Mouse (Mus musculus): ENCODE measurements at regions not wholly inside any gene's neighbourhood (a gene's known extent, or its start where the extent isn't known, plus 50 kb on each side); places are given as distances from the start of the nearest gene placed in this dataset.

DNA sequence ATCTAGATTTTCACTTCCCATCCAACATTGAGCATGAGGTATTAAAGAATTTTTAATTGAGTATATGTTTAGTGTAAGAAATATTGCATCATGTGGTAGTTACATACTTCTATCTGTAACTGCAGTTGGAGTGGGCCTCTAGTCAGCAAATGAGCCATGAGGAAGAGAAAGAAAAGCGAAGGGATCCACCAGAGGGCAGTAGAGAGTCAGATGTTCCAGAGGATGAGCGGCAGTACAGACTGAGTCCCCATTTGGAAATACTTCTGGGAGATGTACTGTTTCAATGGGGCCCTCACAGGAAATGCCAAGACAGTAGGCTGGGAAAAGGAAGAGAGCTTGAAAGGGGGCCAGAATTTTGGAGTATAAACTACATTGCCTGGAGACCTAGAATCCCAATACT is 221.2 kb downstream of the Myh15 start:
- TF ChIP-seq GATA4 (IDR thresholded peaks at IDR 0.05; ENCODE audit: insufficient replicate concordance, low read length): no peak

DNA sequence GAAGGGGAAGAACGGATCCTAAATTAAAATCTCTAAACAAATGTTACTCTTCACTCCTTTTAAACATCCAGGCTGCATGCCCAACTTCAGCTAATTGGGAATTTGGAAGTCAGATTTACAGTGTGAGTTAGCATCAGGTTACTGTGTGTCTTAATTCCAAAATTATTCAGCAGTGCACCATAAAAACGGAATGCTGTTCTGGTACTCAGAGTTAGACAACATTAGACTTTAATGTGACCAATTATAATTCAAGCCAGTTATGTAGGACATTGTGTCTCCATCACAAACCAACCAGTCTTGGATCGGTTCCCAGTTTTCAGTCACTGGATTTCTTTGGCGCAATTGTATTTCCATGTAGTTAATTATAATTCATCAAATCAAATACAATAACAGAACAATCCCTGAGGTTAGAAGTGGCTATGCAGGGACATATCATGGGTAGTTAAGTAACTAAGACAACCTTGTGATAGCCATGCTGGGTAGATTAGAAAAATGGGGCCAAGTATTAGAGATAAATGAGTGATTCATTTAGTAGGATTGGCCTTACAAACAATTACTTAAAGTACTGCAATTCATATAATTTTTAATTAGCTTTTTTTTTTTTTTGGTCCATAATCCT is 230.9 kb downstream of the Myh15 start:
- no peak for TF ChIP-seq GATA4 (IDR thresholded peaks at IDR 0.05; ENCODE audit: insufficient replicate concordance, low read length)

DNA sequence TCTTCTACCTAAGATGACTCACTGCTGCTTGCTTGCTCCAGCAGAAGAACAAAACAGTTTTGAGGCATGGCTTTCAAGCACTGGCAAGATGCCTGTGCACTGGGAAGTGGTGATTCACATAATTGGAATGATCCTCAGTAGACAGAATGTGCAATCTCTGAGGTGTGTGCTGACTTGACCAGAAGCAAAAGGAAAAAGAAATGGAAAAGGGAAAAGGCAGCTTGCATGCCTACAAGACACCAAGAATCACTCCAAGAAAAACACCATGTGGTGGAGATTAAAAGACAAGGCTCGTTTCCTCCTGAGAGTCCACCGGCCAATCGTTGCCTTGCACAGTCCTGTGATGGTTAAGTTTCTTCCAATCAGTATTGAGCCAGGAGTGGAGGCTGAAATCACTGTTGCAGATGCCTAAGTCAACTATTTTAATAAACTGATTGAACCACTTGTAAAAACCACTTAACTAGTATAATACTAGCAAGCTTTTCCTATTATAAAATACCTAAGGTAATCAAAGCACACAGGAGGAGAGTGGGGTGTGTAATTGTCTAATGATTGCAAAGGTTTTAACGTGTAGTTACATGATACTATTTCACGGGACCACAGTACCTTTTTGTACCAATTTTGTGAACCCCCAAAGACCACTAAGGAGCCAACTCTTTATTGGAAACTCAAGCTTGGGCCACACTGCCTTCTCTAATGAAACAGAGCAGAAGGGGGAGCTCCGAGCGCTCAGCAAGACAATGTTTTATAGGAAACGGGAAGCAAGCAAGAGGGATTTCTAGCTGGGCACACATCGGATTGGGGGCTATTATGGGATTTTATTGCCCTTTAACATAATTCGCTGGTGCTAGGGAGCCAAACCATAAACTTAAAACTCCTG is 232.2 kb downstream of the Myh15 start:
- TF ChIP-seq GATA4 (IDR thresholded peaks at IDR 0.05; ENCODE audit: insufficient replicate concordance, low read length): no peak

DNA sequence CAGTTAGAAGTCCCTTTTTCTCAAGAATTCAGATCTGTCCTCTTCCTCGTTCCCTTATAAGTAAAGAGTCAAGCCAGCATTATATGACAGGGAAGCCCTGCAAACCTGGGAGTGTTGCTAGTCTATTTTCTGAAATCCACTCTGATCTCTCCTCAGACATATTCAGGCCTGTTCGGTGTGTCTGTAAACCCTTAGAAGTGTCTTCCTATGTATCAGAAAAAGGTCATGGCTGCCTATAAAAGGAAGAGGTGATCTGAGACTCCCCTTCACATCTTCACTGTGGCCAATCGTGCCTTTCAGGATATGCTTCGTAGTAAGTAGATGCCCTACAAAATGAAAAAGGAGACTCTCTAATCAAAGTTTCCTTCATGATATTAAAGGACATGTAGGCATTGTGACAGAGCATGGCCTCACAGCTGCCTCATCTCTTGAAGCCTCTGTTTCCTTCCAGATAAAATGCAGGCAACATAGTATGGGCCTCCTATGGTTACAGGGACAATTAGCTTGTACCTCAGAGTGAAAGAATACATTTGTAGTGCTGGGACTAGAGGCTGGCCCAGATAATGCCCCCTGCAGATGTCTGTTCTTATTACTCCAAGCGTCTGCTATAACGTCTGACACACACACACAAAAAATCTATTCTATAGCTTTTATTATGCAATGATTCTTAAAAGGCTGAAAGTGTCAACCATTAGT is 246.5 kb downstream of the Myh15 start:
- TF ChIP-seq GATA4 (IDR thresholded peaks at IDR 0.05; ENCODE audit: insufficient replicate concordance, low read length): no peak

DNA sequence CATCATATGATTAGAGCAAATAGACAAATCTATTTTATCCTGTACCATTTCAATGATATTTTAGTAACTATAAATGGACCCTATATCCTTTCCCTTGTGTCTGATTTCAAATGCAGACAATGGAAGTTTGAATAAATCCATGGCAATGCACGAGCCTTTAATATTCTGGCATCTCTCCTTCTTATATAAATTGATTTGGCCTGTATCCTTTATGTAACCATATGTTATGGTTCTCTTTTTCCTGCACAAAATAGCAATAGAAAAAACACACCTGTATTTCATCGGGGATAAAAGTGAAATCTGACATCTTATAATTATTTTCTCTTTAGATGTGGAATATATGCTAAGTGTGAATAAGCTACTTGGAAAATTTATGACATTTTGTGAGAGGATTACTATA is 247.1 kb downstream of the Myh15 start:
- TF ChIP-seq GATA4 (IDR thresholded peaks at IDR 0.05; ENCODE audit: insufficient replicate concordance, low read length): no peak

DNA sequence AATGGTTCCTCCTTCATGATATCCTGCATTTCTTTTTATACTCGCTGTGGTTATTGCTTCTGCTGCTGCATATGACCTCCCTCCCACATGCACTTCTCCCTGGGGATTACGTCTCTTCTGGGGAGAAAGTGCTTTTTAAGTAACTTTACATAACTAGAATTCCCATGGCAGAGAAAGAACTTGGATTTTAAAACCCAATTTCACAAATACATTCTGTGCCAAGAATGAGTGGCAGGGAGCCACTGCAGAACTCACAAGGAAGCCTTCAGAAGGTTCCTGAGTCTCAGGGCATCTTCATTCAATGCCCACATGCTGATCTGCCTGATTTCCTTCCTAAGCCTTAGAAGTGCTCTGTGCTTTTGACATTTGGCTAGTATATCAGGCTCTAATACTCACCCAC is 259.8 kb downstream of the Myh15 start:
- TF ChIP-seq GATA4 (IDR thresholded peaks at IDR 0.05; ENCODE audit: insufficient replicate concordance, low read length): no peak

DNA sequence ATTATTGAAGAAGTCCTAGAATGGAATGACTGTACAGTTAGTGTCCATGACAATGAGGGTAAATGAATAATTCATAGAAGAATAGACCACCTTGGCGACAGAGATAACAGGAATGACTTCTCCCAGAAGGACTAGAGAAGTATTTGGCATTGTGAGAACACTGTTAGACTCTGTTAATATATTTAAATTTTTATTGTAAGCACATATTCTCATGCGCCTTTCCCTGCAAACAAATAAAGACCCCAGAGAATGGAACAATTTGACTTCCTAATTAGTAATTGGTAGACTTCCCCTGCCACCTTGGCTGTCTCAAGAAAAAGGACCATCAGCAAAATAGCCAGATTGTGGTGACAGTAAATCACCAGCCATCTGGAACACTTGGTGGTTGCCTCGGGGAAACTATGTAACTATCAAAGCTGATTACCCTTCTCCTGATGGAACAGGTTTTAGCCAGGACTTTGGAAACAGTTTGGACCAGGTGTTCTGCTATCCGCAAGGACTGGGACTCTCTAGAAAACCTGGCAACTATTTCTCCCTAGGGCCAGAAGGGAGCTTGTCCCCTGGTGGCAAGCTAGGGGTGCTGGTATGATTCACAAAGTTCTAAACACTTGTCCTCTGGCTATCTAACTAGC is 261.9 kb downstream of the Myh15 start:
- no peak for TF ChIP-seq GATA4 (IDR thresholded peaks at IDR 0.05; ENCODE audit: insufficient replicate concordance, low read length)

DNA sequence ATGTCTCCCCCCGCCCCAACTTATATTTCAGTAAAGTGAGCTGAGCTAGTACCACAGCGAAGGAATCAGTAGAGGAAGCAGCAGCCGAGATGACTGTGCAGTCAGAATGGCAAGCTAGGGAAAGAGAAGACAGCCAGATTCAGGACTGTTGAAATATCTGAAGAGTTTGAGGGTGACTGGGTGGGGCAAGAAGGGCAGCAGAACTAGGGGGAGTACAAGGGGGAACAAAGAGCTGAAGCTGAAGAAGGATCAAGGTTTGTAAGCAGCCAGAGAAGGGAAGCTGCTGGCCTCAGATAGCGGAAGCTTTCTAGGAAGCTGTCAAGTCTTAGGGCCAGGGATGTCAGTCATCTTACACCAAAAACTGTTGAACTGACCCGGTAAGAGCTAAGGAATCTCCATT is 262.5 kb downstream of the Myh15 start:
- TF ChIP-seq GATA4 (IDR thresholded peaks at IDR 0.05; ENCODE audit: insufficient replicate concordance, low read length): no peak

DNA sequence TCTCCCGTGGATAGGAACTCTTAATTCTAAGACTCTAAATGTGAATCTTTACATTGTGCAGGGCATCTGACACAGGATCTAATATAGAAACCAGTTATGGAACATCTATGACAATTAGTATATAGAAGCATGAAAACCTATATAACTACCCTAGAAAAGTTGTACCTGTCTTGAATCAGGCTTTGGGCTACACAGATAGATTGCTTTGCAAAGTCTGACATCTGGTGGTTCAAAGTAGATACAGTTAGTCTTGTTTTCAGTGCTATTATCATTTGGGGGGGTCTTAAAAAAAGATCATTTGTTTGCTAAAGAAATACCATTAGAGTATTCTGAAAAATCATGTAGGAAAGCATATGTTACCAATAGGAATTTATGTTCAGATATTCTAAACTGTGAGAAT is 264.7 kb downstream of the Myh15 start:
- no peak for TF ChIP-seq GATA4 (IDR thresholded peaks at IDR 0.05; ENCODE audit: insufficient replicate concordance, low read length)

DNA sequence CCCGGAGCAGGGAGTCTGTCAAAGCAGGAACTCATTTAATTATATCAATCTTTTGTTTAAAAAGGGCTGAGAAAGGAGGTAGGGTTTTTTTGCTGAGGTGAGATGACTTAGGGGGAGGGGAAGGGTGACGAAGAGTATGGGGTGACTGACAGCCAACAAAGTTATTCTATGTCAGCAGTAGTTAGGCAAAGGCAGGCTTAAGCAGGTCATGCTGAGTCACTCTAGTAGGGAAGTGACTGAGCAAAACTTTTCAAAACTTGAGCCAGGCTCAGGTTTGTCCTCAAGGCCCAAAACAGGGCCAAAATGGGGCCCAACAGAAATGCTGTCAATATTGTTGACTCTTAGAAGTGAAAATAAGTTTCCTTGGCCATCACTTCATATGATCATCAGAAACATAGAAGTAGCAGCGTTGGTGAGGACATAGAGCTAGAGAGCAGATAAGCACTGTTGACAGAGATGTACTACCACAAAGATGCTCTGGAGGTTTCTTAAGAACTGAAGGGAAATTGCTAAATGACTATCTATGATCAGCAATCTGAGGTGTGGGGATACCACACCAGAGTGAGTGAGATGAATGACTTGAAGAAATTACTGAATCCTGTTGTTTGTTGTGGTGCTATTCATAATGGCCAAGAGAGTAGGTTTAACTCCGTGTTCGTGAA is 273.6 kb downstream of the Myh15 start:
- no peak for TF ChIP-seq GATA4 (IDR thresholded peaks at IDR 0.05; ENCODE audit: insufficient replicate concordance, low read length)

DNA sequence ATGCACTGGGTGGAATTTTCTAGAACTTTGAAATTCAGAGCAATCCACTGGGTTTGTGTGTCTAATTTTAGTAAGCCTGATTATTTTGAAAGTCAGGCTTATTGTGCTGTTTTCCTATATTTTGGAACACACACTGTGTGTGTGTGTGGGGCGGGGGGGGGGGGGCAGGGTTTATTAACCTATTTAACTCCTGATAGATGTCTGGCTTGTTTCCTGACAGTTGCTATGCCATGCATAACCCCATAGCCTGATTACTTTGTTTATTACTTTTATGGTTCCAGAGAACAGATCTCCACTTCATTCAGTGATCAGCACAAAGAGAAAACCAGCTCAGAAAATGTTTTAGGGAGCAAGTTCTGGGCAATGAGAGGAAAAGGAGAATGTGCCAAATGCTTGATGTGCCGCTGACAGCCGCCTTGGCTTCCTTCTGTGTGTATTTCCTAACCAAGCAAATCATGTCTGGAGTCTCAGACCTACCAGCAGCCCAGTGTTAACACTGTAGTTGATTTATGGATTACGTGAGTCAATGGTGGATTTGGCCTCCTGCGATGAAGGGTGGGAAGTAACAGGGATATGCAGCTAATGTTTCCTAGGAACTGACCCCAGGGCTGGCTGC is 274.9 kb downstream of the Myh15 start:
- TF ChIP-seq GATA4 (IDR thresholded peaks at IDR 0.05; ENCODE audit: insufficient replicate concordance, low read length): no peak

DNA sequence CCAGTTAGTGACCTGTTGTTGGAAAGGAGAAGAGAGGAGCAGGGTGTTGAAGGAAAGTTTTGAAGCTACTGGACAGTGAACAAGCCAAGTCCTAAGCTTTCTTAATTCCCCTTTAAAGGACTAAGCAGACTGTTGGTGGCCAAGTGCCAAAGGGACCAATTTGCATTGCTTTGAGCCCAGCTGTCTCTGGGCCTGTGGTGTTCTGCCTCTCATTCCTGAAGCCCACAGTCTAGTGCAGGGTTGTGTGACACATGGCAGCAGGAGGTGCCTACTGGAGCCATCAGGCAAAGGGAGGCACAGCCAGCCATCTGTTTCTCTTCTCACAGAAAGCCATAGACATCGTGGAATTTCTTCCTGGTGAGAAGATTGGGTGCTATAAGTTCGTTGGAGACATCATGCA is 278.6 kb downstream of the Myh15 start:
- TF ChIP-seq GATA4 (IDR thresholded peaks at IDR 0.05; ENCODE audit: insufficient replicate concordance, low read length): no peak

DNA sequence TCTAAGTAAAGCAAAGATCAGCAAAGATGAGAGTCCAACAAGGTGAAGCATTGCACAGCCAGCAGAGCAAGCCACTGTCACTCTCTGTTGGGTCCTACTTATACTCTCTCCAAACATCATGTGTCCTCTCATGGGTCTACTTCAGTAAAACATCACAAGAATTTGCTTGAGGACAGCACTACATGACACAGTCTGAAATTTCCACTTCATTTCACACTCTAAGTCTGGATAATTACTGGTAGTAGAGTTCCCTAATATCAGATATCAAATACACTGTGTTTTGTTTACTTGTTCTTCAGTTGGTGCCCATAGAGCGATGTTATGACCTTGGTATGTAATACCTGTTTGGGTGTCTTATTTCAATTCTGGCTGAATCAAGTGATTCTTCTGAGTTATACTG is 280.7 kb downstream of the Myh15 start:
- TF ChIP-seq GATA4 (IDR thresholded peaks at IDR 0.05; ENCODE audit: insufficient replicate concordance, low read length): no peak

DNA sequence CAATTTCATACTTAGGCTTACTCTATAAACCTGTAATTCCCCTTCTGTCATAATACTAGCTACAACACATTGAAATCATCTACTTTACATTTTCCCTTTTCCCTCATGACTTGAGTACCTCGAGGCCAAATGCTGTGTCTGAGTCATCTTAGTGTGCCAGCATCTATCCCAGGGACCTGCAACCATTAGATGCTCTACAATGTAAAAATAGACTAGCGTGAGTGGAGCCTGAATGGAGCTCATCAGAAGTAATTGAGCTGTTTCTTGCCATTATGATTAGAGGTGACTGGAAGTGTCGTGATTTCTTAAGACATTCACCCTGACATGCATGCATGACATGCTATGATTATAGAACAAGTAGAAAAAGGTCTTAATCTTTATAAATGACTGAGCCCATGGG is 301.1 kb downstream of the Myh15 start:
- TF ChIP-seq GATA4 (IDR thresholded peaks at IDR 0.05; ENCODE audit: insufficient replicate concordance, low read length): no peak

DNA sequence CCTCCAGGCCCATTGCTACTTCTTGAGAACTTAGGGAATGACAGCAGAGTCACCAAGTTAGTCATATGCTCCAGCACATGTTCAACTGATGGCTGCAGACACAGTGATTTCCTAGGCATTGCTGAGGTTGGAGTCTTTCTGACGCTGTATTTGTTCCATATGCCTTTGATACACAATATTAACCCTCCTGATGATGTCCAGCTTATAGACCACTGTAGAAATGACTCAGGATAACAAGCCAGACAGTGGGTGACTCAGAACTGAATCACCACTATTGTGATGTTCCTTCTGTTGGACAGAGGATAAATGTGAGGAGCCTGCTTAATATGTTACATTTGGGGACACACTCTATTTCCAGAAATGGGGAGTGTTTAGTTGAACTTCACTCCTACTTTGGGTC is 304.4 kb downstream of the Myh15 start:
- TF ChIP-seq GATA4 (IDR thresholded peaks at IDR 0.05; ENCODE audit: insufficient replicate concordance, low read length): no peak
